Mouse (Mus musculus): ENCODE measurements around the gene Tut7. TPM values are rescaled to one million over a fixed set of nuclear protein-coding genes. Genes with fewer than 3 reads are reported as not detected.
A peak's percentile ranks its signal among the peaks of the same experiment; 100 is the strongest.
"Not testable (repeated sequence)": the region's sequence is repeated elsewhere in the genome, so short reads cannot be mapped to it uniquely, and the experiment has no call there.

Tut7 gene
- polyA plus RNA-seq, 1 experiment, result 20.5 TPM

GRCm38 (mm10) chr13:59770164-59770562 is 52.8 kb downstream of the Tut7 start:
- peak; percentile 57 for DNase-seq (ENCODE audit: low read depth, low spot score)
- under 1% methylated on average over 28 of the region's 28 CpGs for WGBS

- peak; percentile 75 for DNase-seq (ENCODE audit: low read depth, low spot score)
- WGBS, result under 1% methylated on average over 91 of the region's 91 CpGs
Measured at GRCm38 (mm10) chr13:59769296-59770163, 53.4 kb downstream of the Tut7 start, which contains the start of gene Isca1. Gene Isca1, minus strand, starts transcription at chr13:59769810.

GRCm38 (mm10) chr13:59768531-59768930 is 54.4 kb downstream of the Tut7 start:
- DNase-seq (ENCODE audit: low read depth, low spot score), result no peak
- 13% methylated on average over 13 of the region's 13 CpGs for WGBS

- DNase-seq (ENCODE audit: low read depth, low spot score), result no peak
- 50% methylated on average over 11 of the region's 11 CpGs for WGBS
Measured at GRCm38 (mm10) chr13:59766786-59767515, 56.0 kb downstream of the Tut7 start.

GRCm38 (mm10) chr13:59762791-59763190 is 60.2 kb downstream of the Tut7 start:
- 88% methylated on average over 7 of the region's 7 CpGs for WGBS
- no peak for DNase-seq (ENCODE audit: low read depth, low spot score)

GRCm38 (mm10) chr13:59756906-59757305 is 66.0 kb downstream of the Tut7 start:
- no peak for DNase-seq (ENCODE audit: low read depth, low spot score)
- 92% methylated on average over 7 of the region's 7 CpGs for WGBS

GRCm38 (mm10) chr13:59750310-59750709 is 72.6 kb downstream of the Tut7 start:
- DNase-seq (ENCODE audit: low read depth, low spot score), result no peak
- WGBS, result 74% methylated on average over 12 of the region's 12 CpGs

- 73% methylated on average over 9 of the region's 9 CpGs for WGBS
- no peak for DNase-seq (ENCODE audit: low read depth, low spot score)
Measured at GRCm38 (mm10) chr13:59746711-59747110, 76.2 kb downstream of the Tut7 start, which contains the start of gene 1700014D04Rik. Gene 1700014D04Rik, minus strand, starts transcription at chr13:59746752.

GRCm38 (mm10) chr13:59746164-59746563 is 76.8 kb downstream of the Tut7 start:
- WGBS, result 76% methylated on average over 6 of the region's 6 CpGs
- no peak for DNase-seq (ENCODE audit: low read depth, low spot score)

GRCm38 (mm10) chr13:59745462-59745861 is 77.5 kb downstream of the Tut7 start:
- WGBS, result 75% methylated on average over 6 of the region's 6 CpGs
- no peak for DNase-seq (ENCODE audit: low read depth, low spot score)

GRCm38 (mm10) chr13:59741697-59742096 is 81.2 kb downstream of the Tut7 start:
- 66% methylated on average over 10 of the region's 10 CpGs for WGBS
- no peak for DNase-seq (ENCODE audit: low read depth, low spot score)

- no peak for DNase-seq (ENCODE audit: low read depth, low spot score)
- 76% methylated on average over 11 of the region's 11 CpGs for WGBS
Measured at GRCm38 (mm10) chr13:59741096-59741495, 81.9 kb downstream of the Tut7 start.

- 79% methylated on average over 4 of the region's 4 CpGs for WGBS
- no peak for DNase-seq (ENCODE audit: low read depth, low spot score)
Measured at GRCm38 (mm10) chr13:59739397-59739796, 83.5 kb downstream of the Tut7 start.

- no peak for DNase-seq (ENCODE audit: low read depth, low spot score)
Measured at GRCm38 (mm10) chr13:59738455-59738854, 84.5 kb downstream of the Tut7 start.

GRCm38 (mm10) chr13:59735190-59735589 is 87.8 kb downstream of the Tut7 start:
- WGBS, result 21% methylated on average over 3 of the region's 3 CpGs

More at GRCm38 (mm10) chr13:59738455-59738854, 84.5 kb downstream of the Tut7 start:
- WGBS, result 90% methylated on average over 2 of the region's 2 CpGs

GRCm38 (mm10) chr13:59734347-59734746 is 88.6 kb downstream of the Tut7 start:
- DNase-seq (ENCODE audit: low read depth, low spot score), result not testable (repeated sequence)
- 14% methylated on average over 6 of the region's 6 CpGs for WGBS

More at GRCm38 (mm10) chr13:59735190-59735589, 87.8 kb downstream of the Tut7 start:
- no peak for DNase-seq (ENCODE audit: low read depth, low spot score)

- WGBS, result 30% methylated on average over 4 of the region's 4 CpGs
Measured at GRCm38 (mm10) chr13:59733936-59734335, 89.0 kb downstream of the Tut7 start.

GRCm38 (mm10) chr13:59731652-59732051 is 91.3 kb downstream of the Tut7 start, which contains the start of gene Spata31d1d:
Gene Spata31d1d, minus strand, starts transcription at chr13:59731752.
- 54% methylated on average over 7 of the region's 7 CpGs for WGBS
- DNase-seq (ENCODE audit: low read depth, low spot score), result no peak

More at GRCm38 (mm10) chr13:59733936-59734335, 89.0 kb downstream of the Tut7 start:
- DNase-seq (ENCODE audit: low read depth, low spot score), result no peak

- 12% methylated on average over 7 of the region's 7 CpGs for WGBS
- peak; percentile 67 for DNase-seq (ENCODE audit: low read depth, low spot score)
Measured at GRCm38 (mm10) chr13:59728378-59729093, 94.4 kb downstream of the Tut7 start.

All from large intestine, adult 2 months (tissue).